Mouse (Mus musculus) left cerebral cortex, postnatal 36 days (tissue): ENCODE measurements at regions not wholly inside any gene's neighbourhood (a gene's known extent, or its start where the extent isn't known, plus 50 kb on each side); places are given as distances from the start of the nearest gene placed in this dataset.
A peak's percentile ranks its signal among the peaks of the same experiment; 100 is the strongest.

ENCODE experiments used
- DNase-seq, 2 experiments: peaks; one replicate each; pipeline ENCODE4 v3.0.0; 2021 to 2022; ENCODE audit warnings: low spot score in 2 of 2, mixed read lengths in 1 of 2
- intact Hi-C: fragments of 180-260 bp; cut with DNase I; formaldehyde crosslinking; loops from one replicate; pipeline ENCODE4 v1.15.1; 2025

DNA sequence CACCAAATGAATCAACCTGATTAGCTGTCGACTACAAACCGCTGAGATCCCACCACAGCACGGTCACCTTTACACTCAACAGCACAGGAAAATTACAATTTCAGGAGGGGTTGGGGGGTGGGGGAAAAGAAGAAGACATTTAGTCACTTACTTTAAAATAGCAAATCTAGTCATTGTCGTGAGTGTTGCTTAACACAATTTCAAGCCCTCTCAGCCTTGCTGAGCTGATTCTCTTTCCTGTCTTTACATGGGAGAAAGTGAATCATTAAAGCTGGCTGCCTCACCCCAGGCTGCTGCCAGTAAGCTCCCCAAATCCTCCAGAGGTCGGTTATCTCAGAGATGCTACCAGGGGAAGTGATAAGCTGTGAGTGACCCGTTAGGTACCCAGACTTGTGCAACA lies 285.7 kb downstream of the Nsun3 start:
- DNase-seq = no peak
- intact Hi-C loops = loop anchor here (10.0 kb wide), 2 partner anchors 64 to 144 kb away; no protein-coding TSS in a partner anchor

DNA sequence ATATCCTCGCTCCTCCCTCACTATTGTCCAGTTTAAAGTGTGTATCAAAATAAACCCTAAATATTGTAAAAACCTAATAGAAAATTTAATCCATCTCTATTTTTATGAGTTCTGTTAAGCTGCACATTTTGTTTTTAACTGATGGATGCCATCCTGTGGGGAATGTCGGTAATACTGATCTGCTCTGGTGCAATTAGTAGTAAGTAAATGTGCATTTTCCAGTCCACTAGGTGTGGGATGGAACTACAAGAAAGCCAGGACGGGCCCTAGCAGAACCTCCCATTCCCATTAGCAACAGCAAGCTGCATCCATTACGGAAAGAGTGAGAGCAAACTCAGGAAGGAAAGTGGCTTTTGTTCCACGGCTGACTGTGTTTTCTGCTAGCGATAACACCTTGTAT lies 286.3 kb downstream of the Nsun3 start:
- DNase-seq = peak in 1 of 2 experiments; percentile 11
- intact Hi-C loops = loop anchor here (10.0 kb wide), 2 partner anchors 64 to 144 kb away; no protein-coding TSS in a partner anchor

GRCm38 (mm10) chr16:62498761-62499160 lies 287.9 kb downstream of the Nsun3 start:
- no peak for DNase-seq
- intact Hi-C loops = no loop called here

DNA sequence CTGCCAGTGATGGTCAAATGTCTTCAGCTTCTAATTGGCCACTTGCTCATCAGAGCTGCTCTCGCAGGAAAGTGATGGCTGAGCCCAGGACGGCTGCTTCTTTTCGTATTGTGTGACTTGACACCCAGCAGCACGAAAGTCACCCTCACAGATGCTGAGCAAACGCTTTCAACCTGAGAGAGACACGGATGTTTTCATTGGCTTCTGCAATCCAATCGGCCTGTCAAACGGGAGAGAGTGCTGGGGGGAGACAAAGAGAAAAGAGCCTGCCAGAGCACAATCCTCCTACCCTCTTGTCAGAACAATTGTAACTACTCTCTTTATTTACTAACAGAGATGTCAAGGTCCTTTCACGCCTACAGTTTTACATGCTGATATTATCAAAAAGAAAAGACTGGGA lies 289.9 kb downstream of the Nsun3 start:
- no peak for DNase-seq
- intact Hi-C loops = no loop called here

GRCm38 (mm10) chr16:62470133-62470532 lies 316.5 kb downstream of the Nsun3 start:
- DNase-seq = no peak
- intact Hi-C loops = no loop called here

GRCm38 (mm10) chr16:62469286-62469685 lies 317.3 kb downstream of the Nsun3 start:
- intact Hi-C loops = no loop called here
- DNase-seq = no peak

GRCm38 (mm10) chr16:62468846-62469245 lies 317.8 kb downstream of the Nsun3 start:
- no peak for DNase-seq
- intact Hi-C loops = no loop called here

DNA sequence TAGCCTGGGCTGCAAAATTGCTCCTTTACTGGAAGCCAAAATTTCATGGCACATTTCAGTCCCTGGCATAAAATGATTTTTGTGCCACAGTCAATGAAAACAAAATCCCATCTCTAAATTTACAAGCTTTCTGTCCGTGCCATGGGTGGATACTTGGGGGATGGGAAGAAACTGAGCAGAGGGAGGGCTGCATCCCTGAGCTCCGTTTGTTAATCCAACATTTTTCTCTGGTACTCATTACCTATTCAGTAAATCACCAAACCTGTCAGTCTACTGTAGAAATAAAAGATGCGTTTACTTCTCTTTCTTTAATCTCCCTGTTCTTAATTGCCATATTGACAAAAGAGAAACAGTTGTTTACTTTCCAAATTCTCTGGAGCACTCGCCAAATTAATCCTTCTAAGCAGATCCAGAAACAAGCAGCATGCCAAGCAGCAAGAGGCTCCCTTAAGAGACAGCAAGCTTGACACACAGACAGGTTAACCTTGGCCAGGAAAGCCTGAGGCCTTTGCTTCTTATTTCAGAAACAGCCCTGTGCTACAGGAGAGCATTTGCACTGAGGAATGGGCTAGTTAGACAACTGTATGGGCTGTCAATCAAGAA lies 326.6 kb downstream of the Nsun3 start:
- intact Hi-C loops = no loop called here
- DNase-seq = no peak

GRCm38 (mm10) chr16:62449735-62450134 lies 336.9 kb downstream of the Nsun3 start:
- no peak for DNase-seq
- intact Hi-C loops = no loop called here

DNA sequence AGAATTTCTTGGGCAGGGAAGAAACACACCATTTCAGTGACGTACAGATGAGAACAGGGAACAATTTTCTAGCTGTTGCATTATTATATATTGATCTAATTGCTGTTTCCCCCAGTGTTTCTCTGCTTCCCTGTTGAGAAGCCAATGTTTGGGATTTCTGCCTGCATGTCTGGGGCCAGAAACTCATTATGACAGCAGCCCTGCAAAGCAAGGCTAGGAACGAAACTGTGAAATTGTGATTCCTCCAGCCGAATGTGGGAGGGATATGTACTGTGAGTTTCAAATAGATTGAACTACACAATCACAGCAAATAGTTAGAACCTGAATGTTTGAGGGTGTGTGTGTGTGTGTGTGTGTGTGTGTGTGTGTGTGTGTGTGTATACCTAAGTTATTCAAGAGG lies 339.2 kb downstream of the Nsun3 start:
- intact Hi-C loops = no loop called here
- peak in 1 of 2 experiments; percentile 5 for DNase-seq

DNA sequence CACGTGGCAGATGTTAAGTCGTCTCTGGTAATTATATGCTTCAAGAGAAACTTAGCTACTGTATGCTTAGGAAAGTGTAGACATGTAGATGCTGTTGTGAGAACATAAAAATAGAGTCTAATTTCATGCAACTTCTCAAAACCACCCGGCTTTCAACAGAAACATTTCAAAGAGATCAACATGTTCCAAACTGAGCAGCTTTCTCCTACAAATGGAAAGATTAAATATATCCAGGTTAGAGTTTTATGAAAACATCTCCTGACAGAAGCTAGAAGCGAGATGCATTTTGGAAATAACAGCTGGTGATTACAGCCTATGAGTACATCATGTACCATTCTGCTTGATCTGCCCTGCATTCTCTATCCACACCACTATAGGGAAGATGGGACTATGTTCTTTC lies 345.4 kb downstream of the Nsun3 start:
- intact Hi-C loops = no loop called here

DNA sequence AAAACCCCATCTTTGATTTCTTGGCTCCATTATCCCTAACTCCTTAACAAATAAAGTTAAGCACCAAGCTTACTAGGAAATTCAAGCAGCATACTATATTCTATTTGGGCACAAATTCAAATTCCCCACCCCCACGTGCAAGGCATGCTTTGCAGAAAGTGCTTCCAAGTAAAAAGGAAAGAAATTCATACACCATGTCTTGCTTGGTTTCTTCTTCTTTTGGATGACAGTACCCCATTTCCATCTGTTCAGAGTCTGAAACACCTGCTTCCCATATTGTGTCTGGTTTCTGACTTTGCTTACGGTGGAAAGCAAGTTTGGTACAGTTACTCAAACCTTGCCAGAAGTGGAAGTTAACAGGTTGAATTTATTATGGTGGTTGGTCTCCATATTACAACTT lies 353.5 kb downstream of the Nsun3 start:
- intact Hi-C loops = no loop called here
- DNase-seq = peak in 1 of 2 experiments; percentile 3

More for the DNA sequence above, 345.4 kb downstream of the Nsun3 start:
- peak; percentile 23 to 32 for DNase-seq

- DNase-seq = no peak
- intact Hi-C loops = no loop called here
These were observed 372.1 kb downstream of the Nsun3 start for GRCm38 (mm10) chr16:62414485-62414884.

- intact Hi-C loops = loop anchor here (5.0 kb wide), 1 partner anchor 1800 kb away; the partner anchor contains the start of gene Epha6
- DNase-seq = peak in 1 of 2 experiments; percentile 7
These were observed 379.0 kb downstream of the Nsun3 start for GRCm38 (mm10) chr16:62407526-62408165.

GRCm38 (mm10) chr16:62406458-62406857 lies 380.2 kb downstream of the Nsun3 start:
- no peak for DNase-seq
- intact Hi-C loops = loop anchor here (5.0 kb wide), 1 partner anchor 1799 kb away; the partner anchor contains the start of gene Epha6

DNA sequence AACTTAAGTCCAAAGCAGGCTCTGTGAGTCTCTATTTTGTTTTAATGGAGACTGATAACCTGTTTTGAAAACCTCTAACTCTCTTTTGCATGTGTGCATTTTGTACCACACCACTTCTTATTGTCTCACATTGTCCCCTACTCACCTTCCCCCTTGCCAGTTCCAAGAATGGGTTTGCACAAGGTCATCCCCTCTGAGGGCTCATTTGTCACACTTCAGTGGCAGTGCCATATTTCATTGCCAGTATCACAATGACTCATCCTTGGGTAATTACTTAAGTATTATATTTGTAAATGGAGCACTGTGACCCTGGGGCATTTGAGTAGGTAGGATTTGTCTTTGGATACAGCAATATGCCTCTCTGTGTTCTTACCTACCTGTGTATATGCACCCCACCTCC lies 429.3 kb downstream of the Nsun3 start:
- intact Hi-C loops = no loop called here
- DNase-seq = no peak

GRCm38 (mm10) chr16:62356349-62356748 lies 430.3 kb downstream of the Nsun3 start:
- intact Hi-C loops = no loop called here
- DNase-seq = no peak

DNA sequence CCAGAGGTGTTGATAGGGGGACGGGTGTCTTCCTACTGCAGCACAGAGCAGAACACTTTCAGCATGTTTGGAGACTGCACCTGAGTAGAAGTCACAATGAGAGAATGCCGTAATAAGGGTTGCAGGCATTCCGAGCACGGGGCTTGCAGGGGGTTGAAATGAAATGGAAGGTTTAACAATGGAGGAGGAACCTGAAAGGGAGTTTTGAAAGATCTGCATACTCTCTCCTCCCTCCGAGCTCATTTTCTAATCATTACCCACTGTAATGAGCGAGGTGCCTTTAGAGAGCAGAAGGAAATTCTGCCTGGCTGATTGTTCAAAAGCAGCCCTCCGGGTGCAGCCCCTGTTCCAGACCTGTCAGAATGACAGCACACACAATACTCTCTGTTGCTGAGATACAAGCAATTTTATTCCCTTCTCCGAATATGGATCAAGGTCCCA lies 430.8 kb downstream of the Nsun3 start:
- intact Hi-C loops = no loop called here
- no peak for DNase-seq

DNA sequence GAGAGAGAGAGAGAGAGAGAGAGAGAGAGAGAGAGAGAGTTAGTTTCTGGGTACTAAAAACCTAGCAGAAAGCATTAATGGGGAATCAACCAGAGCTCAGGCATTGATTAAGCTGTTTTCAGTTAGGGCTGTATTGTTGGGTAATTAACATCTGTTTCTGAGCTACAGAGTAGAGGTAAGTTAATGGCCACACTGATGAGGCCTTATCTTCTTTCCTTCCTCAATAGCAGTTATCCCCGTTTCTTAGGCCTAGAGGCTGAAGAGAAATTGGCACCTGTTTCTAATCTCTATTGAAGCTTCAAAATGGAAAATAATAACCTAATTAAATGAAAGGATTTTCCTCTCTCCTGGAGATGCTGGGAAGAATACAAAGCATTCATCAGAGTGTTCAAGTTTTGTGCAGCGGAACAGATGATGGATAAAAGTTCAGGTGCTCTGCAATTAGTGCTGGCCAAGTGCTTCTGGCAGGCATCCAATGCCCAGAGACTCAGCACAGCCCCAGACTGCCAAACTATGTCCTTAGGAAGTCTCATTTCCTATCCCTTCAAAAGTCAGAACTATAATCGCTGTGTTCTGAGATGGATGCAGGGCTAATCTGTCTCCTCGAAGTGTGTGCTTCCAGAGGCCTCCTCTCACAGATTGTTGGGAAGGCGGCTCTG lies 459.1 kb downstream of the Nsun3 start:
- intact Hi-C loops = no loop called here

GRCm38 (mm10) chr16:62325534-62326244 lies 460.9 kb downstream of the Nsun3 start:
- no peak for DNase-seq
- intact Hi-C loops = no loop called here

More for the DNA sequence above, 459.1 kb downstream of the Nsun3 start:
- DNase-seq = no peak
